Mouse (Mus musculus) fibroblast of lung, adult 2 months (primary cell): ENCODE results near the gene Tk1.
A peak's percentile ranks its signal among the peaks of the same experiment; 100 is the strongest.
"Not testable (repeated sequence)": the region's sequence is repeated elsewhere in the genome, so short reads cannot be mapped to it uniquely, and the experiment has no call there.

Experiments used
- DNase-seq: peaks from one replicate; pipeline ENCODE4 v3.0.0-alpha.2; 2011; ENCODE audit warnings: low read depth

Tk1 gene

GRCm38 (mm10) chr11:117790703-117791440 lies 35.0 kb downstream of the Tk1 start:
- DNase-seq, result no peak

GRCm38 (mm10) chr11:117790286-117790685 lies 35.6 kb downstream of the Tk1 start:
- DNase-seq, result no peak

GRCm38 (mm10) chr11:117788481-117788880 lies 37.4 kb downstream of the Tk1 start:
- DNase-seq, result not testable (repeated sequence)

GRCm38 (mm10) chr11:117786294-117786693 lies 39.6 kb downstream of the Tk1 start:
- DNase-seq, result no peak

GRCm38 (mm10) chr11:117783683-117784309 lies 42.1 kb downstream of the Tk1 start:
- DNase-seq, result no peak

- DNase-seq, result no peak
Measured at GRCm38 (mm10) chr11:117783089-117783488, 42.8 kb downstream of the Tk1 start.

- DNase-seq, result no peak
Measured at GRCm38 (mm10) chr11:117782705-117783034, 43.2 kb downstream of the Tk1 start.

- no peak for DNase-seq
Measured at GRCm38 (mm10) chr11:117781993-117782704, 43.7 kb downstream of the Tk1 start, which contains the start of the genes Tmc8 and Tmc6. Gene Tmc8, plus strand, starts transcription at chr11:117782076. Gene Tmc6, minus strand, starts transcription at chr11:117782198.

- peak; percentile 73 for DNase-seq
Measured at GRCm38 (mm10) chr11:117781199-117781821, 44.6 kb downstream of the Tk1 start.

GRCm38 (mm10) chr11:117780582-117781111 lies 45.2 kb downstream of the Tk1 start:
- DNase-seq, result peak; percentile 93

- no peak for DNase-seq
Measured at GRCm38 (mm10) chr11:117780199-117780515, 45.7 kb downstream of the Tk1 start.

- DNase-seq, result peak; percentile 52
Measured at GRCm38 (mm10) chr11:117779434-117780198, 46.3 kb downstream of the Tk1 start.

- DNase-seq, result peak; percentile 56
Measured at GRCm38 (mm10) chr11:117778851-117779433, 47.0 kb downstream of the Tk1 start.

GRCm38 (mm10) chr11:117778031-117778430 lies 47.9 kb downstream of the Tk1 start:
- no peak for DNase-seq

- no peak for DNase-seq
Measured at GRCm38 (mm10) chr11:117777111-117777510, 48.8 kb downstream of the Tk1 start.

- no peak for DNase-seq
Measured at GRCm38 (mm10) chr11:117776085-117776792, 49.7 kb downstream of the Tk1 start.

GRCm38 (mm10) chr11:117775540-117775939 lies 50.4 kb downstream of the Tk1 start:
- no peak for DNase-seq

GRCm38 (mm10) chr11:117774925-117775324 lies 51.0 kb downstream of the Tk1 start:
- no peak for DNase-seq

GRCm38 (mm10) chr11:117772352-117772751 lies 53.5 kb downstream of the Tk1 start:
- no peak for DNase-seq

- DNase-seq, result no peak
Measured at GRCm38 (mm10) chr11:117770407-117770806, 55.5 kb downstream of the Tk1 start.

- no peak for DNase-seq
Measured at GRCm38 (mm10) chr11:117769683-117770047, 56.2 kb downstream of the Tk1 start.
